Mouse (Mus musculus) urinary bladder, adult 2 months (tissue): ENCODE measurements around the gene Ankrd49. TPM values are rescaled to one million over a fixed set of nuclear protein-coding genes. Genes with fewer than 3 reads are reported as not detected.

Experiments used
- DNase-seq: peaks from one replicate; pipeline ENCODE4 v3.0.0; 2022; ENCODE audit warnings: low spot score
- polyA plus RNA-seq: library from polyadenylated mRNA; depleted of rRNA; stranded (reverse); fragments of >200 nt; gene quantifications from 2 replicates; pipeline ENCODE4 v1.2.3, GENCODE M21; 2012; rRNA removed

The Ankrd49 gene
- polyA plus RNA-seq, 1 experiment: 18.9 TPM

GRCm38 (mm10) chr9:14740151-14740924 is 44.3 kb downstream of the Ankrd49 start, which contains the start of gene Piwil4:
Gene Piwil4, minus strand, starts transcription at chr9:14740733.
- no peak for DNase-seq

DNA sequence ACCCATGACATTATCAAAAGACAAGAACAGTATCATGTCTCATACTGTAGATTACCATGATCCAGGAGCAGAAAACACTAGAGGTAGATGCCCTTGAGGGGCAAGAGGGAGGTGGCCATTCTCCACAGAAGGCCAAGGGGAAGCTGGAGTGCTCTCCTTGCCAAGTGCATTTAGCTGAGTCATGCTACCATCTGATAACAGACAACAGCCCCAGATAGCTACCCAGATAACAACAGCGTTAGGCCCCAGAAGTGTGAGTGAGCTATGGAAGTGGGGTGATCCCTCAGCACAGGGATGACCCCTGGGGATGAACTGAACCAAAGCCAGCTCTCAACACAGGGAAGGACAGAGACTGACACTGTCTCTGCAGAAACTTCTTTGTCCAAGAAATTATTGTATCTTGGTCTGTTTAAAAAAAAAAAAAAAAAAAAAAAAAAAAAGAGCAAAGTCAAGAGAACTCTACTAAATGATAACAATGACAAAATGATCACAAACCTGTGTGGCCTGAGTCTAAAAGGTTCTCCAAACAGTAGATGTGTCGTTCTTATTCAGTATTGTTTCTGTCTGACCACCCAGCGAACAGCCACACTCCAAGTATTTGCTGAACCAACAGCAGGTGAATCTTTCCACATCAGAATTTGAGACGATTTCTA is 45.0 kb downstream of the Ankrd49 start:
- no peak for DNase-seq

- DNase-seq: no peak
Measured at GRCm38 (mm10) chr9:14730941-14731541, 53.6 kb downstream of the Ankrd49 start.

Other genes starting within 250 kb of the Ankrd49 start
- gene Amotl1, start 139.8 kb downstream of the Ankrd49 start, polyA plus RNA-seq: 21.7 and 32.7 TPM in 2 replicates
- gene Piwil4, start 44.1 kb downstream of the Ankrd49 start, polyA plus RNA-seq: 0.62 and 0.67 TPM in 2 replicates
- 5.1 and 5.2 TPM in 2 replicates for gene Fut4, start 32.5 kb downstream of the Ankrd49 start, polyA plus RNA-seq
- gene 1700012B09Rik, start 13.8 kb downstream of the Ankrd49 start, polyA plus RNA-seq: not detected in 2 replicates
- 8.6 and 9.3 TPM in 2 replicates for gene Mre11a, start 202 bp downstream of the Ankrd49 start, polyA plus RNA-seq
- 0.01 TPM in 1 of 2 replicates, not detected in the other for gene Gpr83, start 75.4 kb upstream of the Ankrd49 start, polyA plus RNA-seq
- 0.14 and 0.15 TPM in 2 replicates for gene Izumo1r, start 119.1 kb upstream of the Ankrd49 start, polyA plus RNA-seq